In genomic region chr14:11811142-11811761, GRCm38 (mm10) we compare ENCODE assay signal across 9 mouse cellular contexts.
DNase-seq lines count a peak whose midpoint lies in the region; ATAC-seq and TF ChIP-seq lines count a peak whose summit lies in the region.
"Had no signal": no experiment of that assay in that cellular context is flagged by ENCODE, and none has a peak within 500 bp of the region (broad histone marks: within the 10 kb centered on the region; RNA-seq: fewer than 3 reads in every experiment).

No protein-coding gene starts in this region.

- 70% methylated on average over 7 of the region's 7 CpGs for WGBS in heart, embryonic 11.5 days (ENCODE audit: insufficient replicate concordance)
- 80% methylated on average over 7 of the region's 7 CpGs for WGBS in hindbrain, embryonic 14.5 days
- WGBS in forebrain, embryonic 13.5 days: 82% methylated on average over 7 of the region's 7 CpGs

- no peak overlapping the region for H3K4me3 ChIP-seq in heart, embryonic 11.5 days (ENCODE audit: low read depth, low read length)
- H3K4me3 ChIP-seq in hindbrain, embryonic 14.5 days (replicated peaks; ENCODE audit: low read length): no peak overlapping the region
- H3K4me3 ChIP-seq in forebrain, embryonic 13.5 days: no peak overlapping the region

- TF ChIP-seq CTCF in Patski (IDR thresholded peaks at IDR 0.05): no peak

- H3K27ac ChIP-seq in heart, embryonic 11.5 days (ENCODE audit: low read depth, low read length): no peak overlapping the region
- no peak overlapping the region for H3K27ac ChIP-seq in hindbrain, embryonic 14.5 days
- no peak overlapping the region for H3K27ac ChIP-seq in forebrain, embryonic 13.5 days

- POLR2A ChIA-PET in Patski (lab: Charles Lee): no interaction called here

- CTCF ChIA-PET in Patski (lab: Charles Lee): interaction anchor here (1.2 kb wide), 1 partner anchor 9 kb away, joined by 3 read pairs; no protein-coding TSS in a partner anchor

- ATAC-seq in heart, embryonic 11.5 days (replicated peaks; ENCODE audit: insufficient number of reproducible peaks, low FRiP score, low TSS enrichment): no peak
- ATAC-seq in Patski: peak; percentile 83
- ATAC-seq in hindbrain, embryonic 14.5 days (ENCODE audit: low FRiP score): no peak
- ATAC-seq in forebrain, embryonic 13.5 days: no peak

- DNase-seq in heart, adult 18-20 months: peak; percentile 71 to 88
- peak; percentile 44 for DNase-seq in Patski (ENCODE audit: low read depth, low spot score)
- DNase-seq in heart, adult 9 months (ENCODE audit: low spot score in 2 of 2): peak; percentile 81 to 91
- DNase-seq in left cerebral cortex, postnatal 14 days (ENCODE audit: low spot score in 2 of 2): peak; percentile 37 to 52
- DNase-seq in spleen, adult 18-20 months: no peak
- no peak for DNase-seq in hindbrain, embryonic 14.5 days (ENCODE audit: low spot score)
- DNase-seq: cerebellum, postnatal 14 days had no signal

- in situ Hi-C loops in Patski (cut with MboI; ENCODE audit: low pct_unique_long_range_greater_than_20kb): no loop called here

- intact Hi-C loops in left cerebral cortex, postnatal 14 days (cut with DNase I): loop anchor here (5.0 kb wide), 1 partner anchor 259 kb away; the partner anchor contains the start of gene Ptprg

- no peaks in the 10 kb centered on the region for H3K9me3 ChIP-seq in heart, embryonic 11.5 days (replicated peaks; ENCODE audit: control insufficient read depth, low read length)
- H3K9me3 ChIP-seq in hindbrain, embryonic 14.5 days (ENCODE audit: control insufficient read depth, low read length): no peaks in the 10 kb centered on the region
- H3K9me3 ChIP-seq in forebrain, embryonic 13.5 days (replicated peaks): no peaks in the 10 kb centered on the region

- no peak overlapping the region for H3K9ac ChIP-seq in heart, embryonic 11.5 days (ENCODE audit: low read depth, low read length)
- no peak overlapping the region for H3K9ac ChIP-seq in hindbrain, embryonic 14.5 days
- H3K9ac ChIP-seq in forebrain, embryonic 13.5 days: no peak overlapping the region

- no peaks in the 10 kb centered on the region for H3K27me3 ChIP-seq in heart, embryonic 11.5 days (ENCODE audit: control insufficient read depth, insufficient read depth, low read length)
- H3K27me3 ChIP-seq in Patski: no peaks in the 10 kb centered on the region
- no peaks in the 10 kb centered on the region for H3K27me3 ChIP-seq in hindbrain, embryonic 14.5 days (ENCODE audit: control insufficient read depth, insufficient read depth, low read length)
- H3K27me3 ChIP-seq in forebrain, embryonic 13.5 days: no peaks in the 10 kb centered on the region

- H3K4me1 ChIP-seq in heart, embryonic 11.5 days (ENCODE audit: control insufficient read depth, insufficient read depth, low read length): no peaks in the 10 kb centered on the region
- 0 out of 2 replicates have a peak, but pooled peaks cover 3% of the 10 kb centered on the region for H3K4me1 ChIP-seq in hindbrain, embryonic 14.5 days (replicated peaks; ENCODE audit: control insufficient read depth, insufficient read depth, low read length)
- H3K4me1 ChIP-seq in forebrain, embryonic 13.5 days: no peaks in the 10 kb centered on the region

- H3K4me2 ChIP-seq in heart, embryonic 11.5 days: no peak overlapping the region
- H3K4me2 ChIP-seq in hindbrain, embryonic 14.5 days (replicated peaks): no peak overlapping the region
- H3K4me2 ChIP-seq in forebrain, embryonic 13.5 days: no peak overlapping the region

- H3K36me3 ChIP-seq in heart, embryonic 11.5 days (ENCODE audit: control insufficient read depth, insufficient read depth, low read length): no peaks in the 10 kb centered on the region
- no peaks in the 10 kb centered on the region for H3K36me3 ChIP-seq in hindbrain, embryonic 14.5 days (replicated peaks; ENCODE audit: control insufficient read depth, insufficient read depth)
- no peaks in the 10 kb centered on the region for H3K36me3 ChIP-seq in forebrain, embryonic 13.5 days (ENCODE audit: poor library complexity, severe bottlenecking)

Comparison
In these comparisons a context has a peak if more than half of its experiments do, and no peak if none do; other contexts are left out.
1. DNase-seq: peak in heart, adult 18-20 months (2 of 2), Patski (single experiment), heart, adult 9 months (2 of 2) and left cerebral cortex, postnatal 14 days (2 of 2); none in spleen, adult 18-20 months (0 of 2) and hindbrain, embryonic 14.5 days (single experiment).